Mouse (Mus musculus): Measurements from ENCODE around the gene Dpm1. TPM values are rescaled to one million over a fixed set of nuclear protein-coding genes. Genes with fewer than 3 reads are reported as not detected.

Gene Dpm1
- polyA plus RNA-seq, 1 experiment from 2014 or later, result 145 TPM

DNA sequence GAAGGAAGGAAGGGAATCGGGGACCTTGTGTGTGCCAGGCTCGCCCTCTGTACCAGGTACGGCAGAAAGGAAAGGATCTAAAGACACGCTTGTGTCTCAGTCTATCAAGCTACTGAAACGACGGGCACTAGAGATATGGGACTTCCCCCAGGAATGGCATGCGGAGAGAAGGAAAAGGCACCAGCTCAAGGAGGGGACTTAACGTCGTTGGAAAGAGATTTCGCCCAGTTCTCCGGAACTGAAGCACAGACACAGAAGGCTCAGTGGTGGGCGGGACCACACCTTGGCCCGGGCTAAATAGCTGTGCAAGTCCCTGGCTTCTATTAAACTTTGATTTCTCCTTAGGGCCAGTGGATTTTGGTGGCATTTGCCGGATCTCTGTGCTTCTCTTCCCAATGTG is 68.4 kb downstream of the Dpm1 start:
- TF ChIP-seq CTCF (IDR thresholded peaks at IDR 0.05) (no peak), EP300 (IDR thresholded peaks at IDR 0.05) (no peak)
- ATAC-seq, result peak; percentile 51
- Histone ChIP-seq H3K27me3 (replicated peaks; ENCODE audit: insufficient read depth, low read length) (no peaks in the 10 kb centered on the region), H3K4me2 (replicated peaks; ENCODE audit: low read depth, low read length) (peak overlapping the region; percentile 59), H3K4me3 (ENCODE audit: low read depth, low read length) (peak overlapping the region; percentile 28), H3K9me3 (ENCODE audit: low read length) (no peaks in the 10 kb centered on the region), H3K4me1 (ENCODE audit: insufficient read depth, low read depth, low read length) (peaks cover 2% of the 10 kb centered on the region; the same call in 1 of the 2 replicates), H3K27ac (ENCODE audit: low read length) (peak overlapping the region; percentile 59; the same call in 1 of the 2 replicates), H3K9ac (replicated peaks; ENCODE audit: low read depth) (no peak overlapping the region; the same call in 1 of the 2 replicates), H3K36me3 (ENCODE audit: insufficient read depth, low read length) (no peaks in the 10 kb centered on the region)
- DNase-seq (ENCODE audit: low spot score), result peak; percentile 61
- 9% methylated on average over 14 of the region's 14 CpGs for WGBS

DNA sequence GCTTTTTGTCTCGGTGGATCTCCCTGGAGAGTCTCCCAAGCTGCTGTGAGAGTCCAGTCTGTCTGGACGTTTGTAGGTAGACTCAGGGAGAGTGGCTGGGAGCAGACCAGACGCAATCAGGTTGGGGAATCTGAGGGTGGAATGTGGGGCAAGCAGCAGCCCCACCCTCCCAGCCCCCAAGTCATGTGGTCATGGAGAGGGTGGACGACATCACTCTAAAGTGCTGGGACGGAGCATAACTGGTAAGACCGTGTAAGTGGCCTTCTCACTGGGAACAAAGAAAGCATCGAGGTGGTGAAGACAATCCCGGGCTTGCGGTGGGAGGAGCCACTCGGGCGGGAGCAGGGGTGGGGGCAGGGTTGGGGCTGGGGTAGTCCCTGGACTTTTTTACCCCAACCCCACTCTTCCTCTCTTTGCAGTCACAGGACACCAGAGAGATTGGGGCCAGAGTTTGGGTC is 68.8 kb downstream of the Dpm1 start:
- Histone ChIP-seq H3K36me3 (ENCODE audit: insufficient read depth, low read length) (no peaks in the 10 kb centered on the region), H3K27me3 (replicated peaks; ENCODE audit: insufficient read depth, low read length) (no peaks in the 10 kb centered on the region), H3K4me1 (ENCODE audit: insufficient read depth, low read depth, low read length) (no peaks in the 10 kb centered on the region), H3K9me3 (ENCODE audit: low read length) (no peaks in the 10 kb centered on the region), H3K4me2 (replicated peaks; ENCODE audit: low read depth, low read length) (peak overlapping the region; percentile 59), H3K9ac (replicated peaks; ENCODE audit: low read depth) (no peak overlapping the region; the same call in 1 of the 2 replicates), H3K27ac (ENCODE audit: low read length) (peak overlapping the region; percentile 59; the same call in 1 of the 2 replicates), H3K4me3 (ENCODE audit: low read depth, low read length) (peak overlapping the region; percentile 28)
- TF ChIP-seq EP300 (IDR thresholded peaks at IDR 0.05), result no peak
- TF ChIP-seq CTCF (IDR thresholded peaks at IDR 0.05), result no peak
- DNase-seq (ENCODE audit: low spot score) (peak; percentile 59), ATAC-seq (peak; percentile 79)
- 8% methylated on average over 11 of the region's 11 CpGs for WGBS

DNA sequence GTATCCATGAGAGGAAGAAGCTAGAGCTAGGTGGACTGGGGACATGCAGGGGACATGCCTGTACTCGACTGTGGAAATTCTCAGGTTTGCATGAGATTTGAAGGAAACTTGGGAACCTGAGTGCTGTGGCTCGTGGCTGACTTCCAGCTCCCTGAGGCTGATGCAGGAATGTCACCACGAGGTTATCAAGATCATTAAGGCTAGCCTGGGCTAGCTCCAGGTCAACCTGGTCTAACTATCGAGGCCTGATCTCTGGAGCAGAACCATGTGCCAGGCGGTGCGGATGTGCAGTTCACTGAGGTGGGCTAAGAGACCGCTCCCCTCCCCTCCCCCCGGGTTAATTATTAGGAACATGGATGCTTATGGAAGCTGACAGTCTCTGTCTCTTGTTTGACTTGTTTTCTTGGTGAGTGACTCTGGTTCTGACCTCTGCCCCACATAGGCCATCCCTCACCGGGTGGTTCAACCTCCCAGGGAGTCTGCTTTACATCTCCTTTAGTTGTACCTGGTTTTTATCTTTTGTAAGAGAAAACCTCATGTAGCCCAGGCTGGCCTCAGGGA is 69.9 kb downstream of the Dpm1 start:
- H3K27ac ChIP-seq (ENCODE audit: low read length), result no peak overlapping the region

More for the DNA sequence above, 69.9 kb downstream of the Dpm1 start:
- Histone ChIP-seq H3K9ac (replicated peaks; ENCODE audit: low read depth) (no peak overlapping the region), H3K27me3 (replicated peaks; ENCODE audit: insufficient read depth, low read length) (no peaks in the 10 kb centered on the region), H3K9me3 (ENCODE audit: low read length) (no peaks in the 10 kb centered on the region), H3K4me2 (replicated peaks; ENCODE audit: low read depth, low read length) (no peak overlapping the region), H3K4me1 (ENCODE audit: insufficient read depth, low read depth, low read length) (no peaks in the 10 kb centered on the region), H3K36me3 (ENCODE audit: insufficient read depth, low read length) (no peaks in the 10 kb centered on the region), H3K4me3 (ENCODE audit: low read depth, low read length) (no peak overlapping the region)
- no peak for DNase-seq (ENCODE audit: low spot score)
- WGBS, result 81% methylated on average over 9 of the region's 9 CpGs
- TF ChIP-seq EP300 (IDR thresholded peaks at IDR 0.05) (no peak), CTCF (IDR thresholded peaks at IDR 0.05) (no peak)
- ATAC-seq, result no peak

Small RNA genes lying within 50 kb of the gene (microRNA-seq; reads per million reads assigned to microRNA genes)
- not detected for gene Gm24561

Other genes starting within 250 kb of the Dpm1 start
- 1.00 and 1.1 TPM in 2 replicates for gene Ripor3, start 220.0 kb downstream of the Dpm1 start, polyA plus RNA-seq (2015; fragmentation: Nextera tagmentation; extraction: Ambion mirVana)
- 47.2 and 50.5 TPM in 2 replicates for gene Pard6b, start 149.6 kb downstream of the Dpm1 start, polyA plus RNA-seq (2015; fragmentation: Nextera tagmentation; extraction: Ambion mirVana)
- 3.4 and 4.9 TPM in 2 replicates for gene Adnp, start 23.5 kb downstream of the Dpm1 start, polyA plus RNA-seq (2015; fragmentation: Nextera tagmentation; extraction: Ambion mirVana)
- 8.4 and 11.6 TPM in 2 replicates for gene Gm20716, start 227 bp downstream of the Dpm1 start, polyA plus RNA-seq (2015; fragmentation: Nextera tagmentation; extraction: Ambion mirVana)
- 5.6 and 5.9 TPM in 2 replicates for gene Mocs3, start within 50 bp of the Dpm1 start, polyA plus RNA-seq (2015; fragmentation: Nextera tagmentation; extraction: Ambion mirVana)
- 0.08 and 0.26 TPM in 2 replicates for gene Kcng1, start 51.1 kb upstream of the Dpm1 start, polyA plus RNA-seq (2015; fragmentation: Nextera tagmentation; extraction: Ambion mirVana)